Mouse (Mus musculus) neural tube, embryonic 12.5 days (tissue): Measurements from ENCODE around the gene Gm8246. TPM values are rescaled to one million over a fixed set of nuclear protein-coding genes. Genes with fewer than 3 reads are reported as not detected.
"Not testable (repeated sequence)": the region's sequence is repeated elsewhere in the genome, so short reads cannot be mapped to it uniquely, and the experiment has no call there.

Experiments used
- ATAC-seq: fragments of 200-750 bp; cut with Nextera tagmentation; 2 replicates; pipeline ENCODE4 v1.8.0; 2017; ENCODE audit warnings: low read depth, mild to moderate bottlenecking, moderate TSS enrichment, moderate library complexity; ENCODE audit not compliant: low FRiP score
- H3K27ac ChIP-seq: fragments of 300-500 bp; sonication (generic); 2 replicates; pipeline ENCODE4 v1.5.1; 2016
- H3K27me3 ChIP-seq: fragments of 300-500 bp; sonication (generic); replicated peaks from 2 replicates; pipeline ENCODE4 v1.6.1; 2016; ENCODE audit warnings: mild to moderate bottlenecking
- H3K36me3 ChIP-seq: fragments of 300-500 bp; sonication (generic); 2 replicates; pipeline ENCODE4 v1.6.1; 2016; ENCODE audit warnings: mild to moderate bottlenecking
- H3K4me1 ChIP-seq: fragments of 300-500 bp; sonication (generic); 2 replicates; pipeline ENCODE4 v1.6.1; 2016
- H3K4me2 ChIP-seq: fragments of 300-500 bp; sonication (generic); replicated peaks from 2 replicates; pipeline ENCODE4 v1.6.1; 2016; ENCODE audit warnings: mild to moderate bottlenecking
- H3K4me3 ChIP-seq: fragments of 300-500 bp; sonication (generic); 2 replicates; pipeline ENCODE4 v1.5.1; 2016
- H3K9ac ChIP-seq: fragments of 300-500 bp; sonication (generic); 2 replicates; pipeline ENCODE4 v1.6.1; 2016; ENCODE audit warnings: mild to moderate bottlenecking
- H3K9me3 ChIP-seq: fragments of 300-500 bp; sonication (generic); 2 replicates; pipeline ENCODE4 v1.6.1; 2016; ENCODE audit warnings: mild to moderate bottlenecking
- WGBS: fragments of 180-500 bp; shearing (Covaris S2); methylation state at CpG from one replicate; pipeline ENCODE4 v1.1.7; 2016; 5-methylcytosine and 5-hydroxymethylcytosine counted together
- polyA plus RNA-seq: library from polyadenylated mRNA; unstranded; fragments of >200 nt; fragmentation: Nextera tagmentation; extraction: Ambion mirVana; gene quantifications from 2 replicates; pipeline ENCODE4 v1.2.1, GENCODE M21; 2016

Gene Gm8246
- polyA plus RNA-seq: not detected in 2 replicates

GRCm38 (mm10) chr14:5477730-5478129 is at the start of gene Gm8246:
Gene Gm8246, minus strand, starts transcription at chr14:5477830.
- H3K36me3 ChIP-seq, ATAC-seq, H3K27ac ChIP-seq, H3K9ac ChIP-seq, H3K4me2 ChIP-seq, H3K9me3 ChIP-seq, H3K27me3 ChIP-seq, H3K4me3 ChIP-seq, H3K4me1 ChIP-seq: not testable (repeated sequence)
- WGBS: no CpG with 5 or more reads among the region's 3 CpGs

GRCm38 (mm10) chr14:5501374-5501773 is 23.7 kb upstream of the Gm8246 start, which contains the start of gene Gm3488:
Gene Gm3488, plus strand, starts transcription at chr14:5501674.
- not testable (repeated sequence) for H3K36me3 ChIP-seq, H3K4me1 ChIP-seq, H3K9ac ChIP-seq, H3K4me3 ChIP-seq, H3K9me3 ChIP-seq, H3K4me2 ChIP-seq, H3K27ac ChIP-seq, ATAC-seq, H3K27me3 ChIP-seq
- WGBS: no CpG with 5 or more reads among the region's 35 CpGs

GRCm38 (mm10) chr14:5483907-5484306 is 6.3 kb upstream of the Gm8246 start, which contains the start of gene Gm3187:
Gene Gm3187, plus strand, starts transcription at chr14:5484207.
- not testable (repeated sequence) for H3K9ac ChIP-seq, ATAC-seq, H3K27me3 ChIP-seq, H3K27ac ChIP-seq, H3K36me3 ChIP-seq, H3K4me1 ChIP-seq, H3K4me2 ChIP-seq, H3K4me3 ChIP-seq, H3K9me3 ChIP-seq
- 82% methylated on average over 5 of the region's 5 CpGs for WGBS

- H3K27ac ChIP-seq, H3K4me1 ChIP-seq, H3K4me2 ChIP-seq, H3K36me3 ChIP-seq, H3K27me3 ChIP-seq, H3K4me3 ChIP-seq, H3K9ac ChIP-seq, H3K9me3 ChIP-seq: not testable (repeated sequence)
- ATAC-seq: 0 out of 2 replicates have a peak, but pooled peaks have one; percentile 74
- WGBS: no CpG with 5 or more reads among the region's 19 CpGs
Measured at GRCm38 (mm10) chr14:5460469-5460868, 17.2 kb downstream of the Gm8246 start.

- not testable (repeated sequence) for H3K4me3 ChIP-seq, H3K27me3 ChIP-seq, H3K4me2 ChIP-seq, H3K27ac ChIP-seq, ATAC-seq, H3K9ac ChIP-seq, H3K9me3 ChIP-seq, H3K4me1 ChIP-seq, H3K36me3 ChIP-seq
- WGBS: no CpG with 5 or more reads among the region's 3 CpGs
Measured at GRCm38 (mm10) chr14:5455367-5455766, 22.3 kb downstream of the Gm8246 start, which contains the start of gene Gm3194. Gene Gm3194, minus strand, starts transcription at chr14:5455467.

Other genes with a start within 250 kb of the Gm8246 start
- not detected in 2 replicates for gene Gm3526, start 217.2 kb downstream of the Gm8246 start, polyA plus RNA-seq
- not detected in 2 replicates for gene Gm3542, start 142.9 kb downstream of the Gm8246 start, polyA plus RNA-seq
- gene Gm3500, start 88.8 kb downstream of the Gm8246 start, polyA plus RNA-seq: 0.32 TPM in 1 of 2 replicates, not detected in the other
- gene Gm3194, start 22.4 kb downstream of the Gm8246 start, polyA plus RNA-seq: 1.1 and 1.2 TPM in 2 replicates
- gene Gm3187, start 6.4 kb upstream of the Gm8246 start, polyA plus RNA-seq: not detected in 2 replicates
- 4.7 and 5.2 TPM in 2 replicates for gene Gm3488, start 23.8 kb upstream of the Gm8246 start, polyA plus RNA-seq
- not detected in 2 replicates for gene Gm3532, start 60.7 kb upstream of the Gm8246 start, polyA plus RNA-seq
- gene Gm8265, start 155.2 kb upstream of the Gm8246 start, polyA plus RNA-seq: not detected in 2 replicates
- gene Gm9603, start 209.6 kb upstream of the Gm8246 start, polyA plus RNA-seq: not detected in 2 replicates